Mouse (Mus musculus) intestine, embryonic 15.5 days (tissue): ENCODE data around the gene Slc44a2. TPM values are rescaled to one million over a fixed set of nuclear protein-coding genes. Genes with fewer than 3 reads are reported as not detected.

ENCODE experiments used
- ATAC-seq: fragments of 200-750 bp; cut with Nextera tagmentation; 2 replicates; pipeline ENCODE4 v1.8.0; 2017; ENCODE audit warnings: moderate TSS enrichment, moderate library complexity
- H3K27ac ChIP-seq: fragments of 300-500 bp; sonication (generic); 2 replicates; pipeline ENCODE4 v1.5.1; 2015; ENCODE audit warnings: mild to moderate bottlenecking, inconsistent platforms
- H3K27me3 ChIP-seq: fragments of 300-500 bp; sonication (generic); replicated peaks from 2 replicates; pipeline ENCODE4 v1.6.1; 2015; ENCODE audit warnings: inconsistent platforms
- H3K36me3 ChIP-seq: fragments of 300-500 bp; sonication (generic); 2 replicates; pipeline ENCODE4 v1.6.1; 2015; ENCODE audit warnings: inconsistent platforms
- H3K4me1 ChIP-seq: fragments of 300-500 bp; sonication (generic); replicated peaks from 2 replicates; pipeline ENCODE4 v1.6.1; 2015; ENCODE audit warnings: inconsistent platforms
- H3K4me2 ChIP-seq: fragments of 300-500 bp; sonication (generic); replicated peaks from 2 replicates; pipeline ENCODE4 v1.6.1; 2015; ENCODE audit warnings: mild to moderate bottlenecking, inconsistent platforms
- H3K4me3 ChIP-seq: fragments of 300-500 bp; sonication (generic); replicated peaks from 2 replicates; pipeline ENCODE4 v1.5.1; 2015; ENCODE audit warnings: inconsistent platforms
- H3K9ac ChIP-seq: fragments of 300-500 bp; sonication (generic); 2 replicates; pipeline ENCODE4 v1.6.1; 2015; ENCODE audit warnings: inconsistent platforms
- H3K9me3 ChIP-seq: fragments of 300-500 bp; sonication (generic); 2 replicates; pipeline ENCODE4 v1.6.1; 2016; ENCODE audit warnings: inconsistent platforms
- WGBS: fragments of 180-500 bp; shearing (Covaris S2); methylation state at CpG from one replicate; pipeline ENCODE4 v1.1.7; 2015; 5-methylcytosine and 5-hydroxymethylcytosine counted together
- polyA plus RNA-seq: library from polyadenylated mRNA; unstranded; fragments of >200 nt; fragmentation: Nextera tagmentation; extraction: Ambion mirVana; gene quantifications from 2 replicates; pipeline ENCODE4 v1.2.1, GENCODE M21; 2015

Slc44a2 gene
- polyA plus RNA-seq, 1 experiment from 2014 or later = 52.0 TPM

DNA sequence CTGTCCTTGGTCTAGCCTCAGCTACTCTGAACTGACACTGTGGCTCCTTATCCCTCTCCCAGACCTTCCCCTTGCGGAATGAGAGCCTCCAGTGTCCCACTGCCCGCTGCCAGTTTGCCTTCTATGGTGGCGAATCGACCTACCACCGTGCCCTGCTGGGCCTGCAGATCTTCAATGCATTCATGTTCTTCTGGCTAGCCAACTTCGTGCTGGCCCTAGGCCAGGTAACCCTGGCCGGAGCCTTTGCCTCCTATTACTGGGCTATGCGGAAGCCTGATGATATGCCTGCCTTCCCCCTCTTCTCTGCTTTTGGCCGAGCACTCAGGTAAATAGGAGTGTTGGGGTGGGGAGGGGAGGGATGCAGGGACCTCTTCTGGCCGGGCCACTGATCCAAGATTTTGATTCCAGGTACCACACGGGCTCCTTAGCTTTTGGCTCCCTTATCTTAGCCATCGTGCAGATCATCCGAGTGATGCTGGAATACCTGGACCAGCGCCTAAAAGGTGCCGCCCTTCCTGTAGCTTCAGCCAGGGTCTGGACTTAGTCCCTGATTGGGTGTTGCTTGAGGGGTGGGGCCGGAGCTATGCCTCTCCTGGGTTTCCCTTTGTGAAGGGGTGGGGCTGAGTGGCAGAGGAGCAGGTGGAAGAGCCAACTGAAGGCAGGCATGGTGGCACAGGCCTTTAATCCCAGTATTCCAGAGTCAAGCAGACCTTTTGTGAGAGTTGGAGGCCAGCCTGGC lies 26.3 kb downstream of the Slc44a2 start:
- Histone ChIP-seq H3K9ac (no peak overlapping the region), H3K4me1 (no peaks in the 10 kb centered on the region), H3K27ac (no peak overlapping the region), H3K9me3 (no peaks in the 10 kb centered on the region), H3K27me3 (no peaks in the 10 kb centered on the region), H3K4me2 (no peak overlapping the region), H3K36me3 (peaks cover 18% of the 10 kb centered on the region), H3K4me3 (no peak overlapping the region)
- ATAC-seq = no peak
- 73% methylated on average over 16 of the region's 16 CpGs for WGBS

DNA sequence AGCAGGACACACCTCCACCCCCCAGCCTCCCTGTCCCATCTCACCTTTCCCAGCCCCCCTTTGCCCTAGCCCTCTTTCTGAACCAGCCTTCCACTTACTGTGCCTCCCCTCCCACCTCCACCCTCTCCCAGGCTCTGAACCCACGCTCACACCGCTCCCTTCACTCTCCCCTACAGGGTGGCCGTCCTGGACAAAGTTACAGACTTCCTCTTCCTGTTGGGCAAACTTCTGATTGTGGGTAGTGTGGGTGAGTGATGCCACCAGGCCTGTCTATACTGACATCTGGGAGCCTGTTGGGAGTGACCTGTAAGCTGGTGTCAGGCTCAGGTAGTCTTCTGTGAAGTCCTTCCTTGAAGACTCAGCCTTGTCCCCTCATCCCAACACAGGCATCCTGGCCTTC lies 27.7 kb downstream of the Slc44a2 start:
- no peak overlapping the region for H3K27ac ChIP-seq
- H3K36me3 ChIP-seq = peaks cover 18% of the 10 kb centered on the region
- H3K4me2 ChIP-seq = no peak overlapping the region
- no peak overlapping the region for H3K4me3 ChIP-seq
- H3K4me1 ChIP-seq = 0 out of 2 replicates have a peak, but pooled peaks cover 2% of the 10 kb centered on the region
- WGBS = 89% methylated on average over 3 of the region's 3 CpGs
- no peaks in the 10 kb centered on the region for H3K9me3 ChIP-seq
- H3K9ac ChIP-seq = no peak overlapping the region
- ATAC-seq = no peak
- no peaks in the 10 kb centered on the region for H3K27me3 ChIP-seq

DNA sequence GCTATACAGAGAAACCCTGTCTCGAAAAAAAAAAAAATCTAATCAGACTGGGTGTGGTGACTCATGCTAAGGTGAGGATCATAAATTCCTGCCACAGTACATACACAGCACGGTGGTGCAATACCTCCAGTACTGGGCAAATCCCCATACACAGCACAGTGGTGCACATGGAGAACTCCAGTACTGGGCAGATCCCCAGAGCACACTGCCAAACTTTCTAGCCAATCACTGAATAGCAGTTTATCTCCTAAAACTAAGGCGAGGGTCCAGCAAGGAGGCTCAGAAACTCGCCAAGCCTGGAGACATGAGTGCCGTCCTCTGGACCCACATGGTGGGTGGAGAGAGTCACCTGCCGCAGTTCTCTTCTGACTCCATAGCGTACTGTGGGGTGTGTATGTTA lies 30.7 kb downstream of the Slc44a2 start:
- no peaks in the 10 kb centered on the region for H3K27me3 ChIP-seq
- no peak overlapping the region for H3K9ac ChIP-seq
- H3K4me3 ChIP-seq = no peak overlapping the region
- 69% methylated on average over 7 of the region's 7 CpGs for WGBS
- no peak overlapping the region for H3K4me2 ChIP-seq
- H3K9me3 ChIP-seq = no peaks in the 10 kb centered on the region
- ATAC-seq = peak; percentile 96
- peaks cover 13% of the 10 kb centered on the region for H3K36me3 ChIP-seq
- H3K27ac ChIP-seq = no peak overlapping the region
- 0 out of 2 replicates have a peak, but pooled peaks cover 2% of the 10 kb centered on the region for H3K4me1 ChIP-seq

- Histone ChIP-seq H3K9me3 (no peaks in the 10 kb centered on the region), H3K27me3 (no peaks in the 10 kb centered on the region), H3K27ac (no peak overlapping the region), H3K4me3 (no peak overlapping the region), H3K4me1 (0 out of 2 replicates have a peak, but pooled peaks cover 2% of the 10 kb centered on the region), H3K9ac (no peak overlapping the region), H3K4me2 (no peak overlapping the region), H3K36me3 (peaks cover 10% of the 10 kb centered on the region)
- peak; percentile 32 for ATAC-seq
- WGBS = 85% methylated on average over 4 of the region's 4 CpGs
Measured at GRCm38 (mm10) chr9:21351702-21352377, 31.3 kb downstream of the Slc44a2 start.

DNA sequence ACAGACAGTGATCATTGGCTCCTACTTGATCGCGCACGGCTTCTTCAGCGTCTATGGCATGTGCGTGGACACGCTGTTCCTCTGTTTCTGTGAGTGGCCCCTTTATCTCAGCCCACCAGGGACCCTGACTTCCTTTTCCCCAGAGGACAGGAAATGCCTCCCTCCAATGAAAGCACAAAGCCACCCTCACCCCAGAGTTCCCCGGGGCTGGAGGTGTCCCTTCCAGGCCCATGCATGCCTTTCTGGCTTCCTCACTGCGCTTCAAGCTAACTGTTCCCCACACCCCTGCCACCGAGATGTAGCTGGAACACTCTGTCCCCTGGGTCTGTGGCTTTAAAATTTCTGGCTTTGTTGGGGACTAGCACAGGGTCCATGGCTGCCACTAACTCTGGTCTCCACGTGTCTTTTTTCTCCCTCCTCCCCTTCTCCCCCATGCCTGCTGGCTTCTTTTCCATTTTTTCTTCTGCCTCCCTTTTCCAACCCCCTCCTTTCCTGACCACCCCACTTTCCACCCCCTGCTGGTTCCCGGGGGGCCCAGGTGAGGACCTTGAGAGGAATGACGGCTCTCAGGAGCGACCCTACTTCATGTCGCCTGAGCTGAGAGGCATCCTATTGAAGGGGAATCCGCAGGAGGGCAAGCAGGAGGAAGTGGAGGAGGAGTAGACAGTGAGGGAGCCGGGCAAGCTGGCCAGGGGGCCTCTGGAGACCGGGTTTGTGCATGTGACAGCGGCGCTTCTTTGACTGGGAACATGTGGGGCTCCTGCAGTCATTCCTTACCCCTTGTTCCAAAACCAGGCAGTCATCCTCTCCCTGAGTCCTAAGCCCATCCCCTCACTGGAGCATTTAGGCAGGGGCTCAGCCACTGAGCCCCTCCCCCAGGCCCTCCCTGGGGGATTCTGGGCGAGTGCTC lies 32.2 kb downstream of the Slc44a2 start:
- Histone ChIP-seq H3K9me3 (no peaks in the 10 kb centered on the region), H3K4me2 (no peak overlapping the region), H3K4me1 (0 out of 2 replicates have a peak, but pooled peaks cover 2% of the 10 kb centered on the region), H3K36me3 (peaks cover 8% of the 10 kb centered on the region), H3K27ac (no peak overlapping the region), H3K4me3 (no peak overlapping the region), H3K9ac (0 out of 2 replicates have a peak overlapping the region, but pooled peaks have one; percentile 8), H3K27me3 (no peaks in the 10 kb centered on the region)
- ATAC-seq = no peak
- WGBS = 46% methylated on average over 20 of the region's 20 CpGs

- 77% methylated on average over 2 of the region's 2 CpGs for WGBS
- no peak overlapping the region for H3K27ac ChIP-seq
- H3K4me2 ChIP-seq = no peak overlapping the region
- H3K9me3 ChIP-seq = no peaks in the 10 kb centered on the region
- no peaks in the 10 kb centered on the region for H3K27me3 ChIP-seq
- peaks cover 5% of the 10 kb centered on the region for H3K36me3 ChIP-seq
- H3K4me1 ChIP-seq = 0 out of 2 replicates have a peak, but pooled peaks cover 2% of the 10 kb centered on the region
- 0 out of 2 replicates have a peak overlapping the region, but pooled peaks have one; percentile 8 for H3K9ac ChIP-seq
- H3K4me3 ChIP-seq = no peak overlapping the region
- no peak for ATAC-seq
Measured at GRCm38 (mm10) chr9:21353373-21353686, 32.8 kb downstream of the Slc44a2 start.

GRCm38 (mm10) chr9:21354796-21355195 lies 34.3 kb downstream of the Slc44a2 start:
- Histone ChIP-seq H3K27ac (no peak overlapping the region), H3K4me1 (0 out of 2 replicates have a peak, but pooled peaks cover 2% of the 10 kb centered on the region), H3K27me3 (no peaks in the 10 kb centered on the region), H3K9me3 (no peaks in the 10 kb centered on the region), H3K9ac (no peak overlapping the region), H3K4me3 (no peak overlapping the region), H3K4me2 (no peak overlapping the region), H3K36me3 (no peaks in the 10 kb centered on the region; the same call in 1 of the 2 replicates)
- ATAC-seq = no peak
- WGBS = 89% methylated on average over 6 of the region's 6 CpGs

DNA sequence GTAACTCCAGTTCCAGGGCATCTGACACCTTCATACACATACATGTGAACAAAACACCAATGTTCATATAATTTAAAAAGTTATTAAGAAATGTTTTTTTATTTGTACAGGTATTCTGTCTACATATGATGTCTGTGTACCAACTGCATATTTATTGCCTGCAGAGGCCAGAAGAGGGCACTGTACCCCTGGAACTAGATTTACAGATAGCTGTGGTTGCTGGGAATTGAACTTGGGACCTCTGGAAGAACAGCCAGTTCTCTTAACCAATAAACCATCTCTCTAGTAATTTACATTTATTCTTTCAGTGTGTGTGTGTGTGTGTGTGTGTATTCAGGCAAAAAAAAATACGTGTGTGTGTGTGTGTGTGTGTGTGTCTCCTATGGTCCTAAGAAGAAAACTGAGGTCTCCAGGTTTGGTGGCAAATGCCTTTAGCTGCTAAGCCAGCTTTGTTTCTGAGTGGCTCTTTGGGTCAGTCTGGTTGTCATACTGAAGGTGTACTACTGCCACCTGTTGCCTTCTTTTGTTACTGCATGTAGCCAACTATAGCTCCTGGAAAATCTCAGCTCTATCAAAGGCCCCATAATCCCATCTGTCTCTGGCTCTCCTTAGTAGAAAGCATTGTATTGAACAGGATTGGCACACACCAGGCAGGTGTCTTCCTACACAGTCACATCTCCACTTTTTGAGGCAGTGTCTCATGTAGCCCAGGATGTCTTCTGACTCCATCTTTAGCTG lies 36.7 kb downstream of the Slc44a2 start:
- Histone ChIP-seq H3K27me3 (no peaks in the 10 kb centered on the region; the same call in 1 of the 2 replicates), H3K36me3 (no peaks in the 10 kb centered on the region; the same call in 1 of the 2 replicates), H3K9me3 (no peaks in the 10 kb centered on the region), H3K4me2 (no peak overlapping the region), H3K27ac (no peak overlapping the region), H3K4me3 (no peak overlapping the region), H3K4me1 (0 out of 2 replicates have a peak, but pooled peaks cover 2% of the 10 kb centered on the region), H3K9ac (no peak overlapping the region)
- ATAC-seq = peak; percentile 62
- 0% methylated on average over 1 of the region's 1 CpGs for WGBS

DNA sequence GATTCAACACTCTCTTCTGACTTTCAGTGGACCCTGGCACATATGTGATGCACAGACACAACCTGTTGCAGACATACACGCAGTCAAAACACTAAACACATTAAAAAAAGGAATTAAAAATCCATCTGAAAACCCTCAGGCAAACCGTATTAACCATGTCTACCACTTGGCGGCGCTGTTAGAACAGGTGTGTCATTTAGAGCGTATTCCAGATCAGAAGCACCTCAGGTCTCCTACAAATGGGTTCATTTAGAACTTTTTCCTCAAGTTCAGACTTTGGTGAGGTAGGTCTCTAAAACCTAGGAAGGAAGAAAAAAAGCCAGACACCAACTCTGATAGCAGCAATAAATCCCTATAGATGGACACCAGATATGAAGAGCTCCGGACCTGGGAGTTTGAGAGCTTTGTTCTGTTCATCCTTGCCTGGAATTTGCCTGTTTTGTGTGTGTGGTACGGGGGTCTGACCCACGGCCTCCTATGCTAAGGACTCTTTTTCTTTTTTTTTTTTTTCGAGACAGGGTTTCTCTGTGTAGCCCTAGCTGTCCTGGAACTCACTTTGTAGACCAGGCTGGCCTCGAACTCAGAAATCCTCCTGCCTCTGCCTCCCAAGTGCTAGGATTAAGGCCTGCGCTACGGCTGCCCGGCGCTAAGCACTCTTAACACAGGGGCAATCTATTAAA lies 46.2 kb downstream of the Slc44a2 start:
- H3K36me3 ChIP-seq = no peaks in the 10 kb centered on the region
- H3K27me3 ChIP-seq = no peaks in the 10 kb centered on the region; the same call in 1 of the 2 replicates
- peak overlapping the region; percentile 60 for H3K4me2 ChIP-seq
- H3K4me1 ChIP-seq = peaks cover 9% of the 10 kb centered on the region
- H3K9me3 ChIP-seq = no peaks in the 10 kb centered on the region
- peak overlapping the region; percentile 60 for H3K27ac ChIP-seq
- ATAC-seq = peak; percentile 4; the same call in 1 of the 2 replicates
- H3K9ac ChIP-seq = peak overlapping the region; percentile 11; the same call in 1 of the 2 replicates
- peak overlapping the region; percentile 90 for H3K4me3 ChIP-seq
- 28% methylated on average over 14 of the region's 14 CpGs for WGBS

- H3K9ac ChIP-seq = peak within 1 kb of the TSS; percentile 84
- H3K36me3 ChIP-seq = peaks cover 1% of the 10 kb centered on the region; the same call in 1 of the 2 replicates
- under 1% methylated on average over 61 of the region's 66 CpGs for WGBS
- ATAC-seq = peak; percentile 90
- peak within 1 kb of the TSS; percentile 77 for H3K4me2 ChIP-seq
- H3K27me3 ChIP-seq = no peaks in the 10 kb centered on the region
- peak within 1 kb of the TSS; percentile 90 for H3K4me3 ChIP-seq
- H3K27ac ChIP-seq = peak within 1 kb of the TSS; percentile 80
- no peaks in the 10 kb centered on the region for H3K9me3 ChIP-seq
- H3K4me1 ChIP-seq = peaks cover 9% of the 10 kb centered on the region
Measured at GRCm38 (mm10) chr9:21367357-21368111, 47.0 kb downstream of the Slc44a2 start, which contains the start of gene Ilf3. Ilf3 (plus strand) TSS chr9:21367871.
